Mouse (Mus musculus): ENCODE data around the gene Cldn7.
"Not testable (repeated sequence)": the region's sequence is repeated elsewhere in the genome, so short reads cannot be mapped to it uniquely, and the experiment has no call there.

Cldn7 gene

GRCm38 (mm10) chr11:70014051-70014450, 49.5 kb downstream of the Cldn7 start:
- no peak for DNase-seq (ENCODE audit: low spot score in 2 of 2)

- DNase-seq (ENCODE audit: low spot score in 2 of 2): peak in 1 of 2 experiments; percentile 84
These were observed 50.4 kb downstream of the Cldn7 start, which contains the start of gene Acadvl for GRCm38 (mm10) chr11:70014880-70015558. Gene Acadvl (minus strand): TSS chr11:70015411.

- DNase-seq (ENCODE audit: low spot score in 2 of 2): no peak
These were observed 51.1 kb downstream of the Cldn7 start for GRCm38 (mm10) chr11:70015677-70016076.

DNA sequence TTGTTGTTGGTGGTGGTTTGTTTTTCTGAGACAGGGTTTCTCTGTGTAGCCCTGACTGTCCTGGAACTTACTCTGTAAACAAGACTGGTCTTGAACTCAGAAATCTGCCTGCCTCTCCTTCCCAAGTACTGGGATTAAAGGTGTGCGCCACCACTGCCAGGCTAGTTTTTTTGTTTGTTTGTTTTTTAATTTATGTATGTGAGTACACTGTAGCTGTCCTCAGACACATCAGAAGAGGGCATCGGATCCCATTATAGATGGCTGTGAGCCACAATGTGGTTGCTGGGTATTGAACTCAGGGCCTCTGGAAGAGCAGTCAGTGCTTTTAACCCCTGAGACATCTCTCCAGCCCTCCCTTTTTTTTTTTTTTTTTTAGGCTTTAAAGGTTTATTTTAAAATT, 51.6 kb downstream of the Cldn7 start:
- not testable (repeated sequence) for DNase-seq (ENCODE audit: low spot score in 2 of 2)

DNA sequence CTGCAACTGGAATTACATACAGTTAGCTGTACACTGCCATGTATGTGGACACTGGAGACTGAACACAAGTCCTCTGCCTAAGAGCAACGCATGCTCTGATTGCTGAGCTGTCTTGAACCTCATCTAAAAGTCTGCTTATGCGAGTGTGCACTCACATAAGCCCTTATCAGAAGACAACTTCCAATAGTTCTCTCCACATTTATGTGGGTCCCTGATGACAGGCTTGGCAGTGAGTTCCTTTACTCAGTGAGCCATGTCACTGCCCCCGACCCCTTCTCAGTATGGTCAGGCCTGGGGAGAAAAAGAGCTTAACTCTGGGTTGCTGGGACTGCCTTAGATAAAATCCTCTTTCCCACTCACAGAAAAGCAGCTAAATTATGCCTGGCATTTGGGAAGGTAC, 52.1 kb downstream of the Cldn7 start, which contains the start of gene Dlg4:
Dlg4 (plus strand) TSS at position 274 of the 400 bp plus-strand sequence.
- DNase-seq (ENCODE audit: low spot score in 2 of 2): no peak

GRCm38 (mm10) chr11:70017199-70017767, 52.7 kb downstream of the Cldn7 start:
- no peak for DNase-seq (ENCODE audit: low spot score in 2 of 2)

Measured in frontal cortex, postnatal 10 days (tissue).